Mouse (Mus musculus): ENCODE results near the gene Amy2a2. TPM values are rescaled to one million over a fixed set of nuclear protein-coding genes. Genes with fewer than 3 reads are reported as not detected.
"Not testable (repeated sequence)": the region's sequence is repeated elsewhere in the genome, so short reads cannot be mapped to it uniquely, and the experiment has no call there.

Amy2a2 gene
- polyA plus RNA-seq (2014; fragmentation: Nextera tagmentation; extraction: Ambion mirVana): not detected in 2 replicates

- H3K4me1 ChIP-seq (ENCODE audit: insufficient read depth); DNase-seq; H3K9ac ChIP-seq; H3K27ac ChIP-seq (ENCODE audit: low read depth); H3K4me3 ChIP-seq (ENCODE audit: low read depth, low read length); H3K27me3 ChIP-seq (ENCODE audit: insufficient read depth, low read length); H3K36me3 ChIP-seq (ENCODE audit: insufficient read depth); H3K9me3 ChIP-seq (ENCODE audit: low read depth, low read length); H3K4me2 ChIP-seq; ATAC-seq (ENCODE audit: insufficient read depth): not testable (repeated sequence)
- no CpG with 5 or more reads among the region's 4 CpGs for WGBS
Measured at GRCm38 (mm10) chr3:113356558-113356957, at the start of gene Amy2a2. TSS of gene Amy2a2 (minus strand) at chr3:113356658.

DNA sequence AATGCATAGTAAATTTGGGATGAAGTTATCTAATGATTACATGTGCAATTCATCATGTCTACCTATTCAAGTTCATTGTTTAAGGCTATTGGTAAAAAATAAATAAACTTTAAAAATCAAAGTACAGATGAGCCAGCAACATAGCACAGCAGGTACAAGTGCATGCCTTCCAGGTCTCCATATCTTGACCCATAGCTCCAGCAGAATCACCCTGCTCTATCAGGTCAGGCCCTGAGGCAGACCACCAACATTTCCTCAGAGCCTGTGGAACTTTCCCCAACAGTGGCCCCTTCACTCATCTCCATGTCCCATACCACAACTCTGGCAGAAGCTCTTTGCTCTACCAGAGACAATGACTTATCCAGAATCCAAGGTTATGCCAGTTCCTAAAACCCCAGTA, 11.0 kb downstream of the Amy2a2 start:
- H3K9me3 ChIP-seq (ENCODE audit: low read depth, low read length); H3K4me1 ChIP-seq (ENCODE audit: insufficient read depth); ATAC-seq (ENCODE audit: insufficient read depth); H3K9ac ChIP-seq; H3K4me2 ChIP-seq; H3K4me3 ChIP-seq (ENCODE audit: low read depth, low read length); H3K27ac ChIP-seq (ENCODE audit: low read depth); DNase-seq; H3K36me3 ChIP-seq (ENCODE audit: insufficient read depth); H3K27me3 ChIP-seq (ENCODE audit: insufficient read depth, low read length): not testable (repeated sequence)

GRCm38 (mm10) chr3:113323952-113324351, 32.5 kb downstream of the Amy2a2 start, which contains the start of gene Amy2a3:
TSS of gene Amy2a3 (minus strand) at chr3:113324052.
- no CpG with 5 or more reads among the region's 4 CpGs for WGBS
- not testable (repeated sequence) for H3K4me2 ChIP-seq; H3K36me3 ChIP-seq (ENCODE audit: insufficient read depth); H3K27ac ChIP-seq (ENCODE audit: low read depth); DNase-seq; ATAC-seq (ENCODE audit: insufficient read depth); H3K4me1 ChIP-seq (ENCODE audit: insufficient read depth); H3K9me3 ChIP-seq (ENCODE audit: low read depth, low read length); H3K4me3 ChIP-seq (ENCODE audit: low read depth, low read length); H3K27me3 ChIP-seq (ENCODE audit: insufficient read depth, low read length); H3K9ac ChIP-seq

GRCm38 (mm10) chr3:113312937-113313336, 43.5 kb downstream of the Amy2a2 start:
- not testable (repeated sequence) for H3K27ac ChIP-seq (ENCODE audit: low read depth); H3K9me3 ChIP-seq (ENCODE audit: low read depth, low read length); H3K27me3 ChIP-seq (ENCODE audit: insufficient read depth, low read length); ATAC-seq (ENCODE audit: insufficient read depth); H3K9ac ChIP-seq; DNase-seq; H3K4me2 ChIP-seq; H3K4me1 ChIP-seq (ENCODE audit: insufficient read depth); H3K4me3 ChIP-seq (ENCODE audit: low read depth, low read length); H3K36me3 ChIP-seq (ENCODE audit: insufficient read depth)
- WGBS: no CpG with 5 or more reads among the region's 3 CpGs

Other genes starting within 250 kb of the Amy2a2 start
- not detected in 2 replicates for gene Amy2a5, start 97.8 kb downstream of the Amy2a2 start, polyA plus RNA-seq (2014; fragmentation: Nextera tagmentation; extraction: Ambion mirVana)
- gene Amy2a4, start 65.2 kb downstream of the Amy2a2 start, polyA plus RNA-seq (2014; fragmentation: Nextera tagmentation; extraction: Ambion mirVana): not detected in 2 replicates
- not detected in 2 replicates for gene Amy2a3, start 32.6 kb downstream of the Amy2a2 start, polyA plus RNA-seq (2014; fragmentation: Nextera tagmentation; extraction: Ambion mirVana)
- gene Amy2a1, start 175.8 kb upstream of the Amy2a2 start, polyA plus RNA-seq (2014; fragmentation: Nextera tagmentation; extraction: Ambion mirVana): not detected in 2 replicates

Data from lung, embryonic 14.5 days (tissue).